Mouse (Mus musculus) A20 (cell line): Measurements from ENCODE around the gene Gm10663.

Experiments used
- DNase-seq: peaks from one replicate; pipeline ENCODE4 v3.0.0-alpha.2; 2011; ENCODE audit warnings: low read depth, low spot score

The Gm10663 gene

GRCm38 (mm10) chr8:65074733-65075132 is at the start of gene Gm10663:
Gm10663 (plus strand) TSS chr8:65075033.
- DNase-seq = no peak

GRCm38 (mm10) chr8:65028959-65029686 is 45.7 kb upstream of the Gm10663 start:
- no peak for DNase-seq

GRCm38 (mm10) chr8:65029776-65030175 is 45.1 kb upstream of the Gm10663 start:
- no peak for DNase-seq

- no peak for DNase-seq
Measured at GRCm38 (mm10) chr8:65030735-65031485, 43.9 kb upstream of the Gm10663 start.

- DNase-seq = no peak
Measured at GRCm38 (mm10) chr8:65032107-65032506, 42.7 kb upstream of the Gm10663 start.

- DNase-seq = no peak
Measured at GRCm38 (mm10) chr8:65033056-65033455, 41.8 kb upstream of the Gm10663 start.

- no peak for DNase-seq
Measured at GRCm38 (mm10) chr8:65034136-65034535, 40.7 kb upstream of the Gm10663 start.

- DNase-seq = no peak
Measured at GRCm38 (mm10) chr8:65037117-65037533, 37.7 kb upstream of the Gm10663 start, which contains the start of gene Apela. Apela (minus strand) TSS chr8:65037336.

GRCm38 (mm10) chr8:65046565-65046964 is 28.3 kb upstream of the Gm10663 start:
- no peak for DNase-seq

GRCm38 (mm10) chr8:65047193-65047592 is 27.6 kb upstream of the Gm10663 start:
- no peak for DNase-seq

GRCm38 (mm10) chr8:65047801-65048200 is 27.0 kb upstream of the Gm10663 start:
- no peak for DNase-seq

- DNase-seq = no peak
Measured at GRCm38 (mm10) chr8:65053554-65053953, 21.3 kb upstream of the Gm10663 start.

GRCm38 (mm10) chr8:65053968-65054367 is 20.9 kb upstream of the Gm10663 start:
- no peak for DNase-seq

GRCm38 (mm10) chr8:65056722-65057121 is 18.1 kb upstream of the Gm10663 start:
- DNase-seq = no peak

GRCm38 (mm10) chr8:65062195-65062594 is 12.6 kb upstream of the Gm10663 start:
- DNase-seq = no peak

GRCm38 (mm10) chr8:65064071-65064470 is 10.8 kb upstream of the Gm10663 start:
- DNase-seq = no peak

GRCm38 (mm10) chr8:65065622-65066021 is 9.2 kb upstream of the Gm10663 start:
- no peak for DNase-seq

- DNase-seq = no peak
Measured at GRCm38 (mm10) chr8:65067031-65067430, 7.8 kb upstream of the Gm10663 start.

- DNase-seq = no peak
Measured at GRCm38 (mm10) chr8:65067694-65068472, 7.0 kb upstream of the Gm10663 start.

GRCm38 (mm10) chr8:65068473-65068819 is 6.4 kb upstream of the Gm10663 start:
- DNase-seq = no peak

GRCm38 (mm10) chr8:65070996-65071395 is 3.8 kb upstream of the Gm10663 start:
- no peak for DNase-seq

- no peak for DNase-seq
Measured at GRCm38 (mm10) chr8:65080731-65081130, 5.9 kb downstream of the Gm10663 start.
